Mouse (Mus musculus) urinary bladder, postnatal 25 days (tissue): ENCODE measurements around the gene Slc35g2.

Experiments
- DNase-seq: peaks from one replicate; pipeline ENCODE4 v3.0.0; 2022; ENCODE audit warnings: low spot score

Gene Slc35g2

GRCm38 (mm10) chr9:100570626-100571233 is at the start of gene Slc35g2:
Gene Slc35g2, minus strand, starts transcription at chr9:100571090.
- no peak for DNase-seq

- no peak for DNase-seq
These were observed 46.1 kb upstream of the Slc35g2 start for GRCm38 (mm10) chr9:100616947-100617346.

- no peak for DNase-seq
These were observed 42.7 kb upstream of the Slc35g2 start for GRCm38 (mm10) chr9:100613501-100614071.

- no peak for DNase-seq
These were observed 35.2 kb upstream of the Slc35g2 start for GRCm38 (mm10) chr9:100605985-100606554.

GRCm38 (mm10) chr9:100605522-100605921 is 34.6 kb upstream of the Slc35g2 start:
- no peak for DNase-seq

- DNase-seq, result no peak
These were observed 32.3 kb upstream of the Slc35g2 start for GRCm38 (mm10) chr9:100603156-100603555.

GRCm38 (mm10) chr9:100602130-100602529 is 31.2 kb upstream of the Slc35g2 start:
- DNase-seq, result no peak

GRCm38 (mm10) chr9:100599761-100600328 is 29.0 kb upstream of the Slc35g2 start:
- DNase-seq, result no peak

- no peak for DNase-seq
These were observed 26.7 kb upstream of the Slc35g2 start, which contains the start of gene Stag1 for GRCm38 (mm10) chr9:100597546-100597945. Gene Stag1, plus strand, starts transcription at chr9:100597798.

- no peak for DNase-seq
These were observed 25.4 kb upstream of the Slc35g2 start for GRCm38 (mm10) chr9:100596317-100596716.

- DNase-seq, result no peak
These were observed 19.6 kb upstream of the Slc35g2 start for GRCm38 (mm10) chr9:100590462-100590861.

- DNase-seq, result no peak
These were observed 13.1 kb upstream of the Slc35g2 start for GRCm38 (mm10) chr9:100584031-100584430.

GRCm38 (mm10) chr9:100582883-100583575 is 12.1 kb upstream of the Slc35g2 start:
- no peak for DNase-seq

- no peak for DNase-seq
These were observed 10.9 kb upstream of the Slc35g2 start for GRCm38 (mm10) chr9:100581543-100582492.

GRCm38 (mm10) chr9:100580196-100580740 is 9.4 kb upstream of the Slc35g2 start:
- DNase-seq, result no peak

GRCm38 (mm10) chr9:100573942-100574341 is 3.1 kb upstream of the Slc35g2 start:
- DNase-seq, result no peak

- DNase-seq, result no peak
These were observed 2.4 kb upstream of the Slc35g2 start for GRCm38 (mm10) chr9:100573300-100573699.

- DNase-seq, result no peak
These were observed 621 bp upstream of the Slc35g2 start for GRCm38 (mm10) chr9:100571511-100571910.

- DNase-seq, result no peak
These were observed 878 bp downstream of the Slc35g2 start for GRCm38 (mm10) chr9:100569798-100570625.

GRCm38 (mm10) chr9:100560251-100560890 is 10.5 kb downstream of the Slc35g2 start:
- DNase-seq, result no peak
